Mouse (Mus musculus) kidney, adult 8-10 months (tissue): ENCODE measurements at regions not wholly inside any gene's neighbourhood (a gene's known extent, or its start where the extent isn't known, plus 50 kb on each side); places are given as distances from the start of the nearest gene placed in this dataset.
"Not testable (repeated sequence)": the region's sequence is repeated elsewhere in the genome, so short reads cannot be mapped to it uniquely, and the experiment has no call there.

ENCODE experiments used
- DNase-seq, 2 experiments: peaks; one replicate each; pipeline ENCODE4 v3.0.0; 2022

GRCm38 (mm10) chr13:7967886-7968285 lies 234.8 kb upstream of the Adarb2 start:
- DNase-seq: no peak

- no peak for DNase-seq
Observed at GRCm38 (mm10) chr13:7994198-7994597, 208.5 kb upstream of the Adarb2 start.

DNA sequence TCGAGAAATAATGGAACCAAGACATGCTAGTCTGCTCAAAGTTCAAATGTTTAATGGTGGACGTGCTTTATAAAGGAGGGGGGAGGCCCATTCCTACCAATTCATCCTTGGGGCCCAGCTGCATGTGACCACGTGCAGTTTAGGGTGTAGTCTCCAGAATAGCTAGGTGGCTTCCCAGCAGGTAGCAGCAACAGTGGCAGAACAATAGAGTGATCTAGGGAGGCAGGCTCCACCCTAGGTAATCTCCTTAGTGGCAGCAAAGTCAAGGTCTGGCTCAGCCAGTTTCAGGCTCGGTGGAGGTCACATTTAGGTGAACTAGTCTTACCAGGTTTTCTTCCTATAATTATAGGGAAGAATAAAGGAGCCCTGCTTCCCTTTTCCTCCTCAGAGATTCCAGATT lies 172.6 kb upstream of the Adarb2 start:
- DNase-seq: not testable (repeated sequence)

- no peak for DNase-seq
Observed at GRCm38 (mm10) chr13:8050930-8051495, 151.7 kb upstream of the Adarb2 start.

DNA sequence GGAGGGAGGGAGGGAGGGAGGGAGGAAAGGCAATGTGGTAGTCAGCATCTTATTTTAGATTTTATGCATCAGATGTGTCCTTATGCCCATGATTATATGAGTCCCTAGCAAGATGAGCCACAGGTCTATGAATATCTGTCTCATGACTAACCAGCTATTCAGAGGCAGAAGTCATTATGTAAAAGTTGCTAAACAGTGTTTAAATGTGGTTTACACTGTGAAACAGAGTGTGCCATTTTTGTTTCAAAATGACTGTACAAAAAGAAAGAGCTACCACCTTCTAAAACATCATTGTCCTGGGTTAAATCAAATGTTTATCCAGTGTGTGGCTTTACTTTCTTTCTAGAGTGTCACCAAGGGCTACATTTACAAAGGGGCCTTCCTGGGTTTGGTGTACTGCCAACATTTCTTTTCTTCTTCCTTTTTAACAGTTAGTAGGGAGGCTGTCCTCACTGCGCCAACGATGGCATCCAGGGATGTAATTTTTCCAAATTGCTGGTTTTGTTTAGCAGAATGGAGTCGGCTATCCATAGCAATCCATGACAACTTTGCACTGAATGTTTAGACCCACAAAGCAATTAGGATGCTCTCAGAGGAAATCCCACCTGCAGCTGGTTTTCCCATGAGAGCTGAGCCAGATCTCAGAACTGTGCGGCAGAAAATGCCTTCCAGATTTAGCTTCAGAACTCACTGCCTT lies 146.4 kb upstream of the Adarb2 start:
- DNase-seq: no peak

DNA sequence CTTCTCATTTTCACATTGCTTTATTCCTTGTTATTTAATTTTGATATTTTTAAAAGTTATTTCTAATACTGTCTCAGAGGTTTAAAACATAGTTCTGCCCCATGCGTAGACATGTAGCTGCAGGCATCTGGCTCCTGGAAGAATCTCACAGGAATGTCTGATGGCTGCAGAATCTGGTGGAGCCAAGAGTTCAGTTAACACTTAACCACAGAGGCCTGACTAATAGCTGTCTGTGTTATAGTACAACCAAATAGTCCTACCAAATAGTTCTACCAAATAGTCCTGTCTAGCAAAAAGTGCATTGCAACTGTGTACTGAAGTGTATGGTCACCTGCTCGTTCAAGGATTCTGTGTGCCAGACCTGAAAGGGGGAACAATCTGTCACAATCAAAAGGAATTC lies 115.5 kb upstream of the Adarb2 start:
- DNase-seq: peak; percentile 17

- no peak for DNase-seq
Observed at GRCm38 (mm10) chr13:8089519-8089918, 113.1 kb upstream of the Adarb2 start.

DNA sequence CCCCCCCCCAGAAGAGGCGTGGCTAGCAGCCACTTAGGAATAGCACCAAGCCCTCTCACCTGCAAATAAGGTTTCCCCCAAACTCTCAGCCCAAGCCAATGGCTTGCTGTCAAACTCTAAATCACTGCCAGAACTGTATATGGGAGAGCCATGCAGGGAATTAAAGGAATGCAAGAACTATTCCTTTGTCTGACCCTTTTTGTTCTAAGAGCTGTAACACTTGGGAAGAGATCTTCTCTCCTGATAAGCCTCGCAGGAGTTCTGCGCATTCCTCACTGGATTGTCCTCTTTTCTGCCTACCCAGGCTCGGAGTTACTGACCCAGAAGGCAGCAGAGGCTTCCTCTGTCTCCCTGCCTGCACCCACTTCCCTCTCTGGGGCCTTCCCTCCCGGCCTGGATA lies 94.0 kb upstream of the Adarb2 start:
- DNase-seq: no peak

DNA sequence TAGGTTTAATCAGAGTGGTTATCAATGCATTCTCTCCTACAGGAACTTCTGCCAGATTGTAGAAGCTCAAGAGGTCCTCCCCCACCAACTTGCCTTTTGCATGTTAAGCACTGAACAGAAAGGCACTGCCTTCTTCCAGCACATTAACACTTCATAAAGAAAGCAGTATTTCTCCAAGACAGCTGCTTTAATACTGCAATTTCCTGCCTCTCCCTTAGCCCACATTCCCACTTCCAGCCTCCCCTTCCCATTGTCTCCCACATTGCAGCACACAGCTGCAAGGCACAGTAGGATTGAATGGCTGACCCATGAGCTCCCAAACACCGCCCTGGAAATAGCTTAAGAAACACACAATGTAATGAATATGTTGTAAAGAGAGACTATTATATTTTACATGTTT lies 89.7 kb upstream of the Adarb2 start:
- no peak for DNase-seq

DNA sequence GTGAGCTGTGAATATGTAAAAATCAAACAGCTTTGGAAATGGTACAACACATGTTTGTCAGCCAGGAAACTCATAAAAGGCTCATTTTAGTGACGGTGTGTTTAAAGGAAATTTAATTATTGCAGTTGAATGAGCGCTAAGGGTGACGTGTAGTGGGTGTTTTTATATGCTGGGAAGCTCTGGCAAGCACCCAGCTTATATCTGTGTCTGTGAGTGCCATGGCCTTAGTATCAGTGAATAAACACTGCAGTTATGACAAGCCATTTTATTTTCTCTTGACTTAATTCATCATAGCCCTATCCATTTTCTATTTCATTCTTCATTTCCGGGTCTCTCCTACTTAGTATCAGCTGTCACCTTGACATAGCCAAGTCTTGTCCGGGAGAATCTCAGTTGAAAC lies 83.7 kb upstream of the Adarb2 start:
- no peak for DNase-seq

DNA sequence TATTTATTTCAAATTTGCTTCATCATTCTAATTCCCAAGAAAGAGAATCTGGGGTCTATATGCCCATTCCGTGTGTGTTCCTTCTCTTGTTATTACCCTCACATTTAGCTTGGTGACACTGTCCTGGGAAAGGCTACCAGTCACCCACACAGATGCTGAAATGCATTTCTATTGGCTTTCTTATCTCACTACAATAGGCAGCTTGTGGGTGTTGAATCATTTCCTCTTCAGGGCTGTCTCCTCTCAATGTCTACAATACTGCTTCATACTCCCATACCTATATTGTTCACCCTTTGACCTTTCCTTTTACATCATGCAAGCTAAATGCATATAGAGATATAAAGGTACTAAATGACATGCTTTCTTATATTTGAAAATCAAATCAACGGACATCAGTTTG lies 82.7 kb upstream of the Adarb2 start:
- no peak for DNase-seq

DNA sequence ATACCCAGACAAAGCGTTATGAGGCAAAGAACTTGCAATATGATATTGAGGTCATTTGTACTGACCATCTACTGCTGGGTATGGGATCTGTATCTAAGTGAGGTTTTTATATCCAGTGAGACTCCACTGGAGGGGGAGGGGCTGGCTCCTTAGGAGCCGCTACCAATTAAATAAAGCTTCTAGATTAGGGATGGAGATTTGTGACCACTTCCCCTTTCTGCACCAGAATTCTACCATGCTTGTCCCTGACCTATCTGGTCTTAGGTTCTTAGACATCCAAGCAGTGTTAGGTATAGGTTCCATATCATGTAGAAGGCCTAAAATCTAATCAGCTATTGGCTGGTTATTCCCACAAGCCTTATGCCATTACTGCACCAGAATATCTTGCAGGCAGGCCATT lies 67.9 kb upstream of the Adarb2 start:
- no peak for DNase-seq

DNA sequence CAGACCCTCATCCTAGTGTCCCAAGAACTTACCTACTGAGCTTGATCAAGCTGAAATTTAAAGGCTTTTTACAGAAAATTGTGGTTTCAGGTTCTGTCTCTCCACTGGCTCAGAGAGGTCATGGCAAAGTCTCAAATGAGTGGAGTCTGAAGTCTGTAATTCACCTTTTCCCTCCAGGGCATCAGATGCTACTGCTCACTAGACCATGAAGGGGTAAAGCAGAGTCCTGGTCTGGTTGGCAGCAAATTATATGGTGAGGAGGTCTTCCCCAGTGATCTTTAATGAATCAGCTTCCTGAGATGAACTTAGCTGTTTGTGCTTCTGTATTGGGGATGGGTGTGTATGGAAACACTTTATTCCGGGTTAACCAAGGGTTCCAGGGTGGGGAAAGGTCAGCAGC lies 63.3 kb upstream of the Adarb2 start:
- DNase-seq: peak in 1 of 2 experiments; percentile 1

DNA sequence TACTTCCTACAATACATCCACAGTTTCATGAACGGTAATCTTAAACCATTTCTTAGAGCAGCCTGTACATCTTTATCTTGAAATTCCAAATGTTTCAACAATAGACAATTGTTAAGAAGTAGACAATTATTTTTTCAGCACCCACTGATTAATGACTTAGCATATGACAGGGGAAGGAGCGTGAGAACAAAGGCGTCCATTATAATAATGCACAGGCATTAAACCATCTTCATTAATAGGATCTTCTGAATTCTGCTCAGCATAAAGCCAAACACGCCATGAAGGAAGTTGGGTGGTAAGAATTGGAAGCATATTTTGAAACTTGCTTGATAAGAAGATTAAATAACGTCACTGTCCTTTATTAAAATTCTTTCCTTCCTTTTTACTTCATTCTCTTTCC lies 50.5 kb upstream of the Adarb2 start:
- DNase-seq: no peak
